Mouse (Mus musculus): ENCODE measurements around the gene Rgs3.
A peak's percentile ranks its signal among the peaks of the same experiment; 100 is the strongest.

Gene Rgs3

DNA sequence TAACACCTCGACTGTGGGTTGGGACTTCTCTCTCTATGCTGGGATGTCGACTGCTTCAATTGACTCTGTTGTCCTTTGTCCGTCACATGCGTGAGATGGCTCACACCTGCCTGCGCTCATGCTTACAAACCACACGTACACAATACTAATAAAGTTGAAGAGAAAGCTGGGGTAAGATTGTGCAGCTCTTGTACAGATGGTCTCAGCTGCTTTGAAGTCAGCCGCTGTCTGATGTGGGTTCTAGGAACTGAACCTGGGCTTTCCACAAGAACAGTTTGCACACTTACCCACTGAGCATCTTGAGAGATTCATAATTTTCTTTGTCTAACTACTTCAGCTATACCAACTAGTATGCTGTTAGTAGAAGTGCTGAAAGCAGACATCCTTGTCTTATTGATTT, 7.7 kb upstream of the Rgs3 start:
- DNase-seq (ENCODE audit: low read depth), result peak; percentile 72

DNA sequence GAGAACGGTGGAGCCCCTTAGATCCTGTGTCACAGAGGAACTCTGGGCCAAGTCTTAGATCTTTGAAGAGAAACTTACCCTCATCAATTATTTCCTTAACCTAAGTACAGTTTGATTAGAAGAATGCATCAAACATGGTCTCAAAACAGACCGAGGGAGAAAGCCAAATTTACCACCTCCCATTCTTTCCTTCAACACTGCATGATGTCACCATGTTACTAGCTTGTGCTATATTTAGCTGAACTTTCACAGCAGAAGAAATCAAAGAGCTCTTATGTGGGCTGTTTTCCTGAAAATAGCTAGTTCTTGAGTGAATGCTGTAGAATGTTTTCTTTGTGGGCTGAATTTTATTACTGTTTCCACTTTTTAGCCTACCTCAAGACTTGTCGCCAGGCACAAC, 2.2 kb upstream of the Rgs3 start:
- peak; percentile 57 for DNase-seq (ENCODE audit: low read depth)

DNA sequence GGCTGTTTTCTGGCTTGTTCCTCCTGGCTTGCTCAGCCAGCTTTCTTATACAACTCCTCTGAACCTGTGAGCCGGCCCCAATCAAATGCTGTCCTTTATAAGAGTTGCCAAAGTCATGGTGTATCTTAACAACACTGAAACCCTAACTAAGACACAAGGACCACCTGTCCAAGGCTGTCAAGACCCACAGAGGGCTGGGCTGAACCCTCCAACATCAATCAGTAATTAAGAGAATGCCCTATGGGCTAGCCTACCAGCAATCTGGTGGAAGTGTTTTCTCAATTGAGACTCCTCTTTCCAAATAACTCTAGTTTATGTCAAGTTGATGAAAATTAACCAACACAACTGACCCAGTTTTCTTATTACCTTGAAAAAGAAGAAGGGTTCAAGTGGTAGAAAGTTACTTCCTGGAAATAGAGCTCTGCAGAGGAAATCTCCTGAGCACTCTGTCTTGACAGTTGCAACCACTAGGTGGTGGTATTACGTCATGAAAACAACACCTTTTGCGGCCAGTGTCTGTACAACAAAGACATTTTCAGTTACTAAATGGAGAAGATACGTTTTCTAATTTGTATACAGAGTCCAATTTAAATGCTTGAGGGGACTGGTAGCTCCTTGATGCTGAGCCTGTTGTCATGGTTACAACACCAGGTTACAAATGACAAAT, 1.4 kb downstream of the Rgs3 start:
- DNase-seq (ENCODE audit: low read depth), result peak; percentile 95

DNA sequence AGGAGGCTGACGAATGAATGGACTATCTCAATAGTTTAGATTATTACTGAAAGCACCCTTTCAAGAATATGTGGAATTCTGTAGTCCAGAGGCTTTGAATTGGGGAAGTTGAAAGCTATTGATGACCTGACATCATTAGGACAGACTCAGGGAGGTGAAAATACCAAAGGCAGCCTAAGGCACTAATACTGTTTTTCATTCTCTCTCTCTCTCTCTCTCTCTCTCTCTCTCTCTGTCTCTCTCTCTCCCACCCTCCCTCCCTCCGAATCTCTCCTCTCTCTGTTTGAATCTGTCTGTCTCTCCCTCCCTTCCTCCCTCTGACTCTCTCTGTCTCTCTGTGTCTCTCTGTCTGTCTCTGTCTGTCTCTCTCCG, 2.0 kb downstream of the Rgs3 start:
- DNase-seq (ENCODE audit: low read depth), result no peak

DNA sequence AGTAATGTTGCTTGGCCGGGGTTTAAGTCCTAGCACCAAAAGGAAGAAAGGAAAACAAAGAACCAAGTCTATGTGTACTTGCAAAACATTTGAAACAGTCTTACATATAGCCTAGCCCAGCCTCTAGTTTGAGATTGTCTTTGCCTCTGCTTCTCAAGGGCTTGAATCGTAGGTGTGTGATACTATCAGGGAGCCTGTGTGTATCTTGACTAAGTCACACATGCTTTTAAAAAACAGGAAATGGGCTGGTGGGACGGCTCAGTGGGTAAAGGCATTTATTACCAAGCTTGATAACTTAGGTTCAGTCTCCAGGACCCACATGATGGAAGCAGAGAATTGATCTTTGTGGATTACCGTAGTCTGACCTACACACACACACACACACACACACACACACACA, 2.4 kb downstream of the Rgs3 start:
- DNase-seq (ENCODE audit: low read depth), result peak; percentile 80

DNA sequence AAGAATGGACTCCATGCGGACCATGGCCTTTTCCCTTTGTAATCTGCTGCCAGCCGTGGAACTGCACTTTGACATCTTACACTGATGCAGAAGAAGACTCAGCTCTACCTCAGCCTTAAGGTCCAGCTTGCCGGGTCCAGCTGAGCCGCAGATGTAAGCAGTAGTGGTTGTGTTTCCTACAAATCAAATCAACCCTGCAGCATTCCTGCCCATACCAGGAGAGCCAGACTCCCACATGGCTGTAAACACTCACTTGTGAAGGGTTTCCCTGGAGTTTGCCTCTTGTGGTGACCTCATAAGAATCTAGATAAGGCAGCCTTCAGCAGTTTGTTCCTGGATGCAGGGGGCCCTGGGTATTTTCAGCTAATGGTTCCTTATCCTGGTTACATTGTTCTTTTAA, 6.9 kb downstream of the Rgs3 start:
- DNase-seq (ENCODE audit: low read depth), result no peak

DNA sequence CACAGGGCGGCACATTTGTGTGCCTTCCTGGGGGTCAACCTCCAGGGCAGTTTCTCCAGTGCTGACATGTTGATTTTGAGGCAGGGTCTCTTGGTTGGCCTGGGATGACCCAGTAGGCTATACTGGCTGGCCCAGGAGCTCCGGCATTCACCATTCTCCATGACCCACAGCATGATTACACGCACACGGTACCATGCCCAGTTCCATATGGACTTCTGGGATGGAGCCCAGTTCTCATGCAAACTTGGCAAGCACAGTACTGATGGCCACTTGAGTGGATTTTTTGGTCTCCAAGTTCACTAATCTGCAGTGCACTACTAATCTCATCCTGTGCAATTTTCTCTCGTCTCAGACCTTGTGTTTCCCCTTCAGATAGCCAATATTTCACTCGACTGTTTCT, 8.0 kb downstream of the Rgs3 start:
- no peak for DNase-seq (ENCODE audit: low read depth)

DNA sequence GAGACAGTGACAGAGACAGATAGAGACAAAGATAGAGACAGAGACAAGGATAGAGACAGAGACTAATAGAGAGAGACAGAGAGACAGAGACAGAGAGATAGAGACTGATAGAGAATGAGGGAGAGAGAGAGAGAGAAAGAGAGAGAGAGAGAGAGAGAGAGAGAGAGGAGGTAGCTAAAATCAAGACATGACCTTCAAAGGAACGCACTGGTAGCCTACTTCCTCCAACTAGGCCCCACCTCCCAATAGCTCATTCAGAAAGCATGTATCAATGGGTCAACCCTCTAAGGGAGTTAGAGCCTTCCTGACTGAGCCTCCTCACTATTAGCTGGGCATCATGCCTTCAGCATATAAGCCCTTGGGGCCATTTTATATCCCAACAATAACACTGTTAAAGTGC, 8.7 kb downstream of the Rgs3 start:
- DNase-seq (ENCODE audit: low read depth), result peak; percentile 37

DNA sequence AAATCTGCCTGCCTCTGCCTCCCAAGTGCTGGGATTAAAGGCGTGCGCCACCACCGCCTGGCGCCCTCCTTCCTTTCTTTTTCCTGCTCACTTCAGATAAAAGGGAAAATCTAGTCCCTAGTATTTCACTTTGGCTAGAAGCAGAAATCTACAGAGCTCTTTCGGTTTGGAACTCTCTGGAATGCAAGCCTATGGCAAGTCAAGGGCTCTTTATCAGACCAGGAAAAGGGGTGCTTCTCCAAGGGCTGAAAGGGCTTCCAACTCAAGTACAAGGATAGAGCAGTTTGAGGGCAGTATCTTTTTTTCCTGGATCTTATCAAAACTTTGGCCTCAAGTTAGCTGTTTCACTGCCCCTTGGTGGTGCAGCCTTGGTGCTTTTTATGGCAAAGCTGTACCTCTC, 10.0 kb downstream of the Rgs3 start:
- no peak for DNase-seq (ENCODE audit: low read depth)

DNA sequence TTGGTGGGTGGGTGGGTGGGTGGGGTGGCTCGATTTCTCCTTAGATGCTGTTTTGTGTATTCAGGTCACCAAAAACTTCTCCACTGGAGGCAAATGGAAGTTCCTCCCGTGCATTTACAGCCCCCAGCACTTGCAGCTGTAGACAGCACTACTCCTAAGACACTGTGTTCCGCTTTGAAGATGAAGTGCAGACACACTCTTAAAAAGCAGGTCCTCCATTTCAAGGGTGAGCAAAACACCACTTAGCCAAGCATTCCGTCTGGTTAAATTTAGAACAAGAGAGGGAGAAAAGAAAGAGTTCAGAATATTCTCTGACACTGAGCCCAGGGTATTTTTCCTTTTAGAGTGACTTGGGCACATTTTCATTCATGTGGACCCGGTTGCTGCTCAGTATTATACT, 10.4 kb downstream of the Rgs3 start:
- no peak for DNase-seq (ENCODE audit: low read depth)

DNA sequence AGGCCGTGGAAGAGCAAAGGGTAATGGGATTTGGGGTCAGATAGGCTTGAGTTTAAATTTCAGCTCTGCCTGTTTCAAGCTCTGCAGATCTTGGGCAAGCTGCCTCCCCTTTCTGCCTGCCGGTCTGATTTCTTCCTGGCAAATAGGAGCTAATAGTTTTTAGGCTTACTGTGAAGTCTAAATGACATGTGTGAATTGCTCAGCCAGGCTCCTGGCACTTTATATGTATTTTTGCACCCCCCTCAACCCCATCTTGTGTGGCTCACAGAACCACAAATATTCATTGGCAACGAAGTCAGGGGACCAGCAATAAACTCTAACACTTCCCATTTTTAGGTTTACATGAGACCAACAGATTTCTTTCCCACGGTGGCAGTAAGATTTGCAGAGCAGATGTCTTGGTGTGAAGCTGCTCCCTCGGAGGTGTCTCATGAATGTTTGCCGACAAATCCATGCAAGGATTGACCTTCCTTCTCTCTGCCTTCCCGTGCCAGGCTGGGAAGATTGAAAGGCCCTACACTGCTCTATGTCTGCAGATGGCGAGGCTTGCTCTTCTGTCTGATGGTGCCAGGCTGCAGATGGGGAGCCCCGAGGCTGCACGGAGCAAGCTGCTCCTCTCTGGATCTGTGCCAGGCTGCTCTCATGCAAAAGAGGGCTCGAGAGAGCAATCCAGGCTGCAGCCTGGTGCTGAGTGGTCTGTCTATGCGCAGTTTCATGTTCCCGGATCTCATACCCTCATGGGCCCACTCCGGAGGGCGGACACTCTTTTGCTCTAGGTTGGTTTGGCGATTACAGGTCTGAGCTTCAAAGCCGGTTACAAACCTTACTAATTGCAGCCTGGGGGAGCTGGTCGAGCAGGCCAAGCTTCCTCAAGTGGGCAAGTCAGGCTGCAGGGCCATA, 23.0 kb downstream of the Rgs3 start:
- no peak for DNase-seq (ENCODE audit: low read depth)

DNA sequence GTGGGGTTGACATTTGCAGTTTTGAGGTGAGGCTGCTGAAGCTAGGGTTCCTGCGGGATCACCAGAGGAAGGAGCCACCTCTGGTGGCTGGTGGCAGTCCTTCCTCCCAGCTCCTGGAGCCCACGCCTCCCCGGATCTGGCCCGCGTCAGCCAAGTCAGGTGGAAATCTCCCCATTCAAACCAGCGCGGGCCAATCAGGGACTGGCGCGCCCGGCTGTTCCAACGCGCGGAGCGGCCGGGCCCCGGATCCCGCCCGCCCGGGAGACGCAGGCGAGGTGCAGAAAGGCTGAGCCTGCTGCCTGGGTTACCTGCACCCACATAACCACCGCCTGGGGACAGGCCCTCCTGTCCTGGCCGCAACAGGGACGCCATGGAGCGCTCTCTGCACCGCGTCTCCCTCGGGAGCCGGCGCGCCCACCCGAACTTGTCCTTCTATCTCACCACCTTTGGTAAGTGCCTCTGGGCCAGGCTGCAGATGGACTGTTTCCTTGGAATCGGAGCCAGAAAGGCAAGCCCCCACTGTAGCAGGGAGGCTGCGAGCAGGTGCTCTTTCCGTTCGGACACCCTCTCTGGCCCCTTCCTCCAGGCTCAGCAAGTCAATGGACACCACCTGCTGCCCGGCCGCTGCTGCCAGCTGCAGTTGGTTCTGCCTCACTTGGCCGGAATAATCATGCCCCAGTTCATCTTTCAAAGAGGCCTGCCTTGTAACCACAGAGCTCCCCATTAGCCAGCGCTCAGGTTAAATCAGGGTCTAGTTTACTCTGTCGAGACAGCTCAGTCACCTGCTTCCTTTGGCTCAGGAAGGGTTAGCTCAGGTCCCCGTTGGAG, 23.8 kb downstream of the Rgs3 start:
- DNase-seq (ENCODE audit: low read depth), result peak; percentile 75

DNA sequence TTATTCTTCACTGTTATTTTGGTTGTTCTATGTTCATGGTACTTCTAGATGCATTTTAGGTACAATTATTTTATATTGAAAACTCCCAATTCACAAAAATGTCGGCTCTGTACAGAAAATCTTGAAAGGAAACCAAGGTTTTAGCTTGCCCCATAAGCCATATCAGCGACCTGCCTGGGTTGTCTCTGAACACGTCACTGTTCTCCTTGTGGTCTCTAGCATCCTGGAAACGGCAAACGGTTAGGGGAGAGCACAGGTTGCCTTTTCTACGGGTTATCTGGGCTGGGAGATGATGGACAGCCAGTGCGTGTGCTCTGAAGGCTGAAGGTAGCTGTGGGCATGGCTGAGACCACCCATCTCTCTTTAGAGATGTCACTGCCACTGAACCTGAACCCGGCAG, 27.4 kb downstream of the Rgs3 start:
- peak; percentile 72 for DNase-seq (ENCODE audit: low read depth)

DNA sequence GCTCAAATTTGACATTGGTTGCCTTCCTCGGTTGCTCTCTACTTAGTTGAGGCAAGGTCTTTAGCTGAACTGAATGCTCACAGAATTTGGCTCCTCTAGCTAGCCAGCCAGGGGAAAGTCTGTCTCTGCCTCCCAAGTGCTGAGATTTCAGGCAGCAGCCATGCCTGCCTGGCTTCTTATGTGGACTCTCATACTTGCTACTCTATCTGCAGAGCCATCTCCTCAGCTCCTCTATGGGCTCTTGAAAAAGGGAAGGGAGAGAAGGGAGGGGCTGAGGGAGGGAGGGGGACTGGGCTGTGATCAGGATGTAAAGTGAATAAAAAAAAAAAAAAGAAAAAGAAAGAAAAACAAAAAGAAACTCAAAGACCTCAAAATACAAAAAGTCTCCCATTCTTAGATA, 31.2 kb downstream of the Rgs3 start:
- DNase-seq (ENCODE audit: low read depth), result peak; percentile 44

DNA sequence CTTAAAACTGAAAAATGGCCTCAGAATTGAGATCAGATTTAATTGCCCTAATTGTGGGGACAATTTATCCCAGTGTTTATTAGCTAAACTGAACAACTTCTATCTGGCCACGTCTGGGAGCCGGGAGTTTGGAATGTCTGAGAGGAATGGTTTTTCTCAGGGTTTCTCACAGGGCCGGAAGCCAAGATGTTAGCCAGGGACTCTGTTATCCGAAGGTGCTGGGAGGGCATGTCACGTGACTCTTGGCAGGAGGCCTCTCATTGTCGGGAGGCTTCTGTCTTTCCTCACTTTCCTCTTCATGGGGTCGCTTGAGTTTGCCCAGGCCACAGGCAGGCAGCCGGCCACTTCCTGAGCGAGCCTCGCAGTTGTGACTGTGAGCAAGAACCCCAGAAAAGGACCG, 31.7 kb downstream of the Rgs3 start:
- peak; percentile 40 for DNase-seq (ENCODE audit: low read depth)

DNA sequence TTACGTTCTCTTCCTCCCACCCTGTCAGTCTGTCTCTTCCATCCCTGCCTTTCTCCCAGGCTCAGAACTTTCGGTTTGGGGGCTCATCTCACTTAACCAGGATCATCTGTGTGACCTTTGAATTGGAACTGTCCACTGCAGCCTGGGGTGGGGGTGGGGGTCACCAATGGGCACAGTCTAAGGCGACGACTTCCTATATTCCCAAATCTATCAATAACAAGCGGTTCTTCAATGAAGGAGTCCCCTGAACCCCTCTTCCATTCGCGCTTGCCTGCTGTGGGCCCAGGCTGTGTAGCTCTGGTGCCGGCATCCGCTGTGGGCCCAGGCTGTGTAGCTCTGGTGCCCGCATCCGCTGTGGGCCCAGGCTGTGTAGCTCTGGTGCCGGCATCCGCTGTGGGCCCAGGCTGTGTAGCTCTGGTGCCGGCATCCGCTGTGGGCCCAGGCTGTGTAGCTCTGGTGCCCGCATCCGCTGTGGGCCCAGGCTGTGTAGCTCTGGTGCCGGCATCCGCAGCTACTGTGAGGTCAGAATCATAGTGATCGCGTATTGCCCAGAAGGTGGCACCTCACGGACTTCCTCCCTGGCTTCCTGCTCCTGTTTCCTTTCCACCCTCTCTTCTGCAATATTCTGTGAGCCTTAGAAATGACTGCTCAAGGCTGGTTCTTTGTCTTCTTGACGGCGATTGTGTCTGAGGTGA, 34.0 kb downstream of the Rgs3 start:
- DNase-seq (ENCODE audit: low read depth), result peak; percentile 88

DNA sequence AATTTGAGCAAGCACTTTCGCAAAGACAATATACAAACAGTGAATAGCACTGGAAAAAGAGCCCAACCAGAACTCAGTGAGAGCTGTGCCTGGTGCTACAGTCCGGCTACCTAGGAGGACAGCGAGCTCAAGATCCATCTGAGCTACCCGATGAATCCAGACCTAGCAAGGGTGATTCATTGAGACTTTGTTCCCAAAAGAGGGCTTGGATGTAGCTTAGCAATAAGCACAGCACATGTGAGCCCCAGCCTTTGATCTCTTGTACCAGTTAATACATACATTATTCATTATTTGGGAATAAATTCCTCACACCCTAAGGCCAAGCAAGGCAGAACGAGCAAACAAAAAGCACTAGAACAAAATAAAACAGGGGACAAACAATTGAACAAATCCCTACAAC, 34.8 kb downstream of the Rgs3 start:
- DNase-seq (ENCODE audit: low read depth), result peak; percentile 28

DNA sequence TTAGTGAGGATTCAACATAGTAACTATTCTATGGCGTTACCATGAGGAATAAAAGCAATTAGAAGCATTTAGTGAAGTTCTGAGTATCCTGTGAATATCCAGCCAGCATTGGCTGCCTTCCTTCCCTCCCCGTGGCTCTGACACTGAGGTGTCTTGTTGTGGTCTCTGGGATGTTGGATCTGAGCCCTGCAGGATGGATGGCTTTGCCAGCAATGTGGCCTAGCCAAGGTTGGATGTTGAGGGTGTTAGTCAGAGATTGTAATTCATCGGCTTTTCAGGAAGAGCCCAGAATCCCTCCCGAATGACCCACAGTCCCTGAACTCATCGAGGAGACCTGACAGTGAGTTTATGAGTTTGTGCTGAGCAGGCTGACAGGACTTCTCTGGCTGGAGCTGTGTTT, 36.4 kb downstream of the Rgs3 start:
- no peak for DNase-seq (ENCODE audit: low read depth)

DNA sequence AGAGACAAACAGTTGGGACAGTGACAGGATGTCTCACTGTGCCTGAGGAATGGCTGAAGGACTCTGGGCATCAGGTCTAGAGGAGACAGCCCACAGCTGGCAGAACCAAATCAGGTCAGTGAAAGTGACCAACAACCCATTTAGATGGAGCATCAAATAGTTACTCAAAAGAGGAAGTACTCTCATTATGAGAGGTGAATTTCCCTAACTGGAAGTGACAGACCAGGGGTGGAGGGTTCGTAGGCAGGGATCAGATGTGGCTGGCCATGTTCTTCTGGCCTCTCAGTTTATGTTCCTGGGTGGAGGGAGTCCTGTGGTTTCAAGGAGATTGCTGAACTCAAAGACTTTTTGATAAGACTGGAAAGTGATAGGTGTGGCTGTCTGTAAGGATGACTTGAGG, 40.9 kb downstream of the Rgs3 start:
- no peak for DNase-seq (ENCODE audit: low read depth)

DNA sequence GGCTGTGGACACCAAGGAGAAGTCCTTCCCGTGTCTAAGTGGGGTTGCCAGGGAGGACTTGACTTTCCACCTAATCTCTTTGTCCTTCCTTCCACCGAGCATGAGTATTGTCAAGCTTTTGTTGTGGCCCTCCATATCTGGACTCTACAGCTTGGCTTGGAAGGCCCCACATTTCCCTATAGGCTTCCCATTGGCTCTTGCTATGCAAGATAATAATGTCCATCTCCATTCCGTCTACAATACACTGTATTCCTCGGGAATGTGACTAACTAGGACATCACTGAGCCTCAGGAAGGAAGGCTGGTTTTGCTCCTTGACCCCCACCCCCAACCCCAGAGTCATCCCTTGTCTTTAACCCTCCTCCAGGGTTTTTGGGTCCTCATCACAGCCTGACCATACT, 44.0 kb downstream of the Rgs3 start:
- no peak for DNase-seq (ENCODE audit: low read depth)

DNA sequence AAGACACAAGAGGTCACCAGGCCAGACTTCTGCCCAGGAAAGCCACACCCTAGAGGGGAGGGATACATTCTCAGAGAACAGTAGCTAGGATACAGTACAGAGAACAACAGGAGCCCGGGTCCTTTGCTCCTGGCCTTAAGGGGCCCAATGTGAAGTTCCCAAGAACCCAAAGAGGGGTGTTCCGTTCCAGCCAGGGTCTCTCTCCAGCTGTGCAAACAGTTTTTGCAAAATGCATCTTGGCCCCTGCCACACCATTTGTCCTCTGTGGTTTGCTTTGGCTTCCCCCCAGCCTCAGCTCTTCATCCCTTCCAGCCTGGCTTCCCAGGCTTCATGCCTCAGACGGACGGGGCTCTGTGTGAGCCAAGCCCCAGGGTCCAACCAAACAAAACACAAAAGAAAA, 44.4 kb downstream of the Rgs3 start:
- no peak for DNase-seq (ENCODE audit: low read depth)

DNA sequence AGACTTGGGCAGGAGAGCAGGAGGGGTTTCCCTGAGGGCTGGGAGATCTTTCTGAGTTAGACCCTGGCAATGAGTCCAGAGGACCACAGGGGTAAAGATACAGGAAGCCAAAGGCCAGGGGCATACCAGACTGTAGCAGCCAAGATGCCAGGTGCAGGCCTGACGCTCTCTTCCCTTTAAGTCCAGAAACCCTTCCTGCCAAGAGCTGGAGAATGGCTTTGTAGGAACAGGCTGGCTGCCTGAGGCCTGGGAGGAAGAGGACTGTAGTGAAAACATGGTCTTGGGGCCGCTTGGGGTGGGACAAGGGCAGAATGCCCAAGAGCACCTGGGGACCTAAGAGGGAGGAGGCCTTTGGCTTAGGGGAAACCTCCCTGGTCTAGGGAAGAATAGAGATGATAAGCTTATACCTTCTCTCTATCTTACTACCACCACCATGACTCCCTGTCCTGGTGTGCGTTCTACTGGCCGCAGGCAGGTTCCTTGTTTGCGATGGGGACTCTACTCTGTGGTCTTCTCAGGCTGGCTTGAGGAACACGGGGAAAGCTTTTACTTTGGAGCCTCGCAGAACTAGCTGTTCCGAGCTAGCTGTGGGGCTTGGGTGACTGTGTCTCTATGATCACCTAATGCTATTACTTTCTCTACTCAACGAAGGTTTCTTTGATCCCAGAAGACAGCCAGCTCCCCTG, 46.4 kb downstream of the Rgs3 start:
- DNase-seq (ENCODE audit: low read depth), result no peak

All from naive thymus-derived CD4-positive, alpha-beta T cell, adult 2 months (primary cell).